Mouse (Mus musculus): Measurements from ENCODE around the gene Tnfsfm13.

The Tnfsfm13 gene

DNA sequence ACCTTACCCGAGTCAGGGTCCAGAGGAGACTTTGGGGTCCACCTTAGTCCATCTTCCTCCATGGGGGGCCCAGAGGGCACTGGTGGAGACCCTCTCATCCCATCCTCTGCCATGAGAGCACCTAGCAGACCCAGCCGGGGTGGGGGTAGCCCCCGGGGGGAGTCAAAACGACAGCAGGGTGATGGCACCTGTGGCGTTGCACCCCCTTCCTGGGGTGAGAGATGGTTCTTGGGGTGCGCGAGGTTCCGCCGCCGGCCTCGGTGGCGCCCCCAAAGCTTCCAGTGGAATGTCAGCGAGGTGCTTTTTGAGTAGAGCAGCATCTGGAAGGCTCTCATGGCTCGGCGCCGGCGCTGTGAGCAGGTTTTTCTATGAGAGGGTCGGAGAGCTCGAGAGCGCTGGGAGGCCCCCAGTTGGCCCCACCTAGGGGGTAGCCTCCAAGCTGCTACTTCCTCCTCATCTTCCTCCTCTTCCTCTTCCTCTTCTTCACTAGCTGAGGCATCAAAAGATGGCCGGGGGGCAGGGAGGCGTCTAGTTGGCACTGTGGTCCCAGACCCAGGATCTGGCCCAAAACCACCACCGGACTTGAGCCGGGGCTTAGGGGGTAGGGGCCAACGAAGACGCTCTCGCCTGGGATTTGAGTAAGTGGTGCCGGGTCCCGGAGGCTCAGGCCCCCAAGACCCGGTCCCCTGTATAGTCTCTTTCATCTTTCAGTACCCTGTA lies 15.6 kb downstream of the Tnfsfm13 start:
- no peak for DNase-seq (ENCODE audit: low spot score)

DNA sequence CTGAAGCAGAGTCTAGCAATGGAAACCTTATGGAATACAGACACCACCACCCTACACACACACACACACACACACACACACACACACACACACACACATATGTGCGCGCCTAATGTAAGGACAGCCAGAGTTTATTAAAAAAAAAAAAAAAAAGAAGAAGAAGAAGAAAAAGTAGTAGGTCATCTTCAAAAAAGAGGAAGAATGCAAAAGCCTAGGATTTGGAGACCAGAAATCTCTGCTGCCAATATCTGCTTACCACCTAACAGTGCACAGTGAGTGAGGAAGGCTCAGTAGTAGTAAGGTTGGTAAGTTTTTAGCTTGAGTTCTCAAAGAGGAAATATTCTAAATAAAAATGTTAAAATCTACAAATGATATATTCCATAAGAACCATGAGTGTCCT lies 16.8 kb downstream of the Tnfsfm13 start:
- no peak for DNase-seq (ENCODE audit: low spot score)

DNA sequence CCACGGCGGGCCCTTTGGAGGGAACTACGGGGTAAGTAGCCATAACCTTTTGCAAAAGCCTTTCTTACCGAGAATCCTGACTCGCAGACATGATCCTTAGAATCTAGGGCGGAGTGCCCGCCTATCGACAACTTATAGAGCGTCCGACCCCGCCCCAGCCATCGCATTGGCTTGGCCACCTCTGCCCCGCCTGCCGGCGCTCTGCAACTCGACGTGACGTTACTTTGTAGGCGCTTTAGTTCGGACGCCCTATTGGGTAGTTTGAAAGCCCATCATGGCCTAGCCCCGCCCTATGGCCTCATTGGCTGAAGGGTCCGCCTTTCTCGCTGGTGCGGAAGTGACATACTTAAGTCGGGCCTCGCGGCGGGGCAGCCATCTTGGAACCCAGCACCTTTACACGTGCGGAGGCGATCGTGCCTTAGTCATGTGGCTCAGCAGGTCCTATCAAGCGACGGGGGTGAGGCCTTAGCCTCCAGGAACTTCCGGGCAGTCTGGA lies 23.6 kb downstream of the Tnfsfm13 start, which contains the start of gene Eif4a1:
Eif4a1 (minus strand) TSS at position 213 of the 496 bp plus-strand sequence.
- peak; percentile 100 for DNase-seq (ENCODE audit: low spot score)

DNA sequence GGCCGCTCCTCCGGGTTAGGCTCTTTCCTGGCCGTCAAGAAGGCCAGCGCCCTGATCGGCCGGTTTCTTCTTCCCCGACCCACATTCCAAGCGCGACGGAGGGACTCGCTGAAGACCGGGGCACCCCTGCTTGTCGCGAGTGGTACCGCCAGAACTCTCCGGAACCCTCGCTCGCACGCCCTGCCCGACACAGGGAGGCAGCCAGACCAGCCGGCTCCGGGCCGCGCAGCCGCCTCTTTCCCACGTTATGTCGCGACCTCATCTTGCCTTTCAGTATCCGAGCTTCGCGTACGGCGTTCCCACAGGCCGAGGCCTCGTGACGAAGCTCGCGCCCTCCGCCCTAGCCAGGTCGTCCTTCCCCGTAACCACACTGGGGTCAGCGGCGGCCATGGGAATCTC lies 24.2 kb downstream of the Tnfsfm13 start:
- no peak for DNase-seq (ENCODE audit: low spot score)

- DNase-seq (ENCODE audit: low spot score): peak; percentile 96
Observed at GRCm38 (mm10) chr11:69670786-69671725, 24.8 kb downstream of the Tnfsfm13 start.

GRCm38 (mm10) chr11:69666665-69667005 lies 29.3 kb downstream of the Tnfsfm13 start:
- no peak for DNase-seq (ENCODE audit: low spot score)

DNA sequence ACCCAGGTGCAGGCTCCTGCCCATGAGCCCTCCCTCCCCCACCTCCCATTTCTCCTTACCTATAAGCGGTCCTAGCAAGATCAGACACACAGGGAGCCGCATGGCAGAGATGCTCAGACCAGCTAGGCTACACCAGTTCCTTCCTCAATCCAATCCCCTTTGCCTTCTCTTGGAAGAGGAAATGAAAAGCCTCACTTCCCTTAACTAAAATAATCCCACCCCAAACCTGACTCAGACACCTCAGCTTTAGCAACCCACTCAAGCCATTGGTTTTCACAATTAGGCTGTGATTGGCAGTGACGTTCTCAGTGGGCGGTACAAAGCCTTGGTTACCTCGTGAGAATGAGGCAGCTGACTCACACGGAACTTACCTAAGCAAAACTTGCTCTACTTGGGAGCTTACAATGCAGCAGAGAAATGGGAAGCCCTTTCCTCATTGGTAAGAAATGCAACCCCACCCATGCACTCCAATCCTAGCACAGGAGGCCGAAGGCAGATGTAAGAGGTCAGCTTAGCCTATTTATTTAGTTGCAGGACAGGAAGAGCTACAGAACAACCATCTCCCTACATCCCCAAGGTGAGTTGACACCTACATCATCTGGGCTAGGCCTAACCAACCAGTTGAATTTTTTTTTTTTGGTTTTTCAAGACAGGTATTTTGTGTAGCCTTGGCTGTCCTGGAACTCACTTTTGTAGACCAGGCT lies 29.8 kb downstream of the Tnfsfm13 start, which contains the start of gene Cd68:
Cd68 (minus strand) TSS at position 193 of the 704 bp plus-strand sequence.
- peak; percentile 54 for DNase-seq (ENCODE audit: low spot score)

DNA sequence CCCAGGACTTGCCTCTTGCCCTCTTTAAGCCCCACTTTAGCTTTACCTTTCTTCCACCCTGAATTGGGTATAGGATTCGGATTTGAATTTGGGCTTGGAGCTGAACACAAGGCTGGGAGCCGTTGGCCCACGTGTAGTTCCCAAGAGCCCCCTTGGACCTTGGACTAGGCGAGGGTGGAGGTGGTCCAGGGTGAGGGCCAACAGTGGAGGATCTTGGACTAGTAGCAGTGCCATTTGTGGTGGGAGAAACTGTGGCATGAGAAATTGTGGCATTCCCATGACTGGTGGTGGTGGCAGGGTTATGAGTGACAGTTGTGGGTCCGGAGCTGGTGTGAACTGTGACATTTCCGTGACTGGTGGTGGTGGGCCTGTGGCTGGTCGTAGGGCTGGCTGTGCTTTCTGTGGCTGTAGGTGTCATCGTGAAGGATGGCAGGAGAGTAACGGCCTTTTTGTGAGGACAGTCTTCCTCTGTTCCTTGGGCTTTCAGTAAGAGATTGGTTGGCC lies 30.4 kb downstream of the Tnfsfm13 start:
- DNase-seq (ENCODE audit: low spot score): no peak

DNA sequence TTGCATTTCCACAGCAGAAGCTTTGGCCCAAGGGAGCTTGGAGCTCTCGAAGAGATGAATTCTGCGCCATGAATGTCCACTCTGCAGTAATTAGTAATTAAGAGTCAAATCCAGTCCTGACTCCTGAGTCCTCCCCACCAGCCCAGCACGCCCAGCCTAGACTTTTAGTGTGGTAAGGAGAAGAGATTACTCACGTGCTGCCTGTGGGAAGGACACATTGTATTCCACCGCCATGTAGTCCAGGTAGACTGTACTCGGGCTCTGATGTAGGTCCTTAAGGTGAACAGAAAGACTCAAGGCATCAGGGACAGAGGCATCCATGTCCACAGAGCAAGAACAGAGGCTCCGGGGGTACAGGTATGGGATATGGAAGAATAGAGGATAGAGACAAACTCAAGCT lies 31.1 kb downstream of the Tnfsfm13 start:
- no peak for DNase-seq (ENCODE audit: low spot score)

DNA sequence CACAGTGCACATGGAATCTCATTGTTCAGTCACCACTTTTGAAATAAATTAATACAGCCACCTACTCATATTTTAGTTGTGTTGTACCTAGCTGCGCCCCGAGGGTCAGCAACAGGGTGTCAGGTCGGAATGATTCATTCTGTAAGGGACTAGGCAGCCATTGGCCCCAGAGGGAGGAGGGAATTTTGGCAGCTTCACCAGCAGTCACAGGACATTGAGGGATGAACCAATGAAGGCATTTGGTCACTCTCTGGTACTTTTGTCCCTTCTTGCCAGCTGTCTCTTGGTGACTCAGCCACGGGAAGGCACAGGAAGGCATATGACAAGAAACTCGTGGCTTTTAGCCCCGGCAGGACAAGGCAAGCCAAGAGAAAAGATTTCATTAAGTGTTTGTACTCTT lies 32.1 kb downstream of the Tnfsfm13 start:
- DNase-seq (ENCODE audit: low spot score): peak; percentile 90

DNA sequence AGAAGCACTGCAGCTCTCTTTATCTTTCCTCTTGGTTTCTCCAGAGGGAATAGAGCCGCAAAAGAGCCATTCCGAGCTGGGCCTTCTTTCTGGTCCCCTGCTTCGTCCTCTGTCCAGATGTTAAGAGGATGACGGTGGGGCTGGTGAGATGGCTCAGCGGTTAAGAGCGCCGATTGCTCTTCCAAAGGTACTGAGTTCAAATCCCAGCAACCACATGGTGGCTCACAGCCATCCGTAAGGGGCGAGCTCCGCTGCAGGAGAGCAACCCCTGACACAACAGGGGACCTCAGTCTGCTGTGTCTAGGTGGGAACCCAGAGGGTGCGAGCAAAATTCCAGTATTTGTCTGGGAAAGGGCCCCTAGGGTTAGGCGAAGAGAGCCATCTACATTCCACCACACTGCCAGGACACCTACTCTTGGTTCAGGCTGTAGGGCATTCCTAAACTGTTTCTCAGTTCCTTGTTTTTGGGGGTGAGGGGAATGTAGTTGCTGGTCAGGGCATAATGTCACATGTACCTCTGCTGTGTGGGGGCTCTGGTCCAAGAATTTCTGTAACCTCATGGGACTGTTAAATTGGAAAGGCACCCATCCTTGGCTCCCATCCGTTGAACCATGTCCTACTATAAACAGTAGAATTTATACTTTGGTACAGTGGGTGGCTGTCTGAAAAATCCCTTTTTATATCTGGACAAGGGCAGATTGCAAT lies 32.8 kb downstream of the Tnfsfm13 start:
- DNase-seq (ENCODE audit: low spot score): peak; percentile 56

DNA sequence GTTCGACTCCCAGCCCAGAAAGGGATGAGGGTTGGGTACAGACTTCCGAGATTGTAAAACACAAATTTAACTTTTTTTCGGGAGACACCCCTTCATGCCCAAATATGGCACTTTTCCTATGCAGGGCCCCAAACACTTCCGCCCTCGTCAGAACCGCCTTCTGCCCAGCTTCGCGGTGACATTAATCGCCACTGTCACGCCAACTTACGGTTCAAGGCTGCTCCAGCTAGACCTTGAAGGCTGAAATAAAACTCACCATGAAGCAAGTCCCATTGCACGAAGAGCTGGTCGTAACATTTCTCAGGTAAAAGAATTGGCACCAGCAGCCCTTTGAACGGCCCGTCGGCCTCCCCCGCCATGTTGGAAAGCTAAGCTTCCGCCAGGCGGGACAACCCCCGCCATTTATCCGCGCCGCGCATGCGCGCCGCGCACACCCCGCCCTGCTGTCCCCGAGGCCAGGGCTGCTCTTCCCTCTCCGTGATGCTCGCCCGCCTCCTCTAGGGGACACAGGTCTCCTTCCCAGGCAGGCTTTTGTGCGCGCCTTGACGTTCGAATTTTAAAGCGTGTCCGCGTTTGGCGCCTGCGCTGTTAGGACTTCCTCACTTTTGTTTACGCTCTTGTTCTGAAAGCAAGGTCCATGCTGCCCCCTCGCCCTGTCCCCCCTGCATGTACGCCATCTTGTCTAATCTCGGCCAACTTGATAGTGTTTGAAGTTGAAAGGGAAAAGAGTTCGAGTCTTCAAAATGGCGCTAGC lies 33.5 kb downstream of the Tnfsfm13 start, which contains the start of gene Mpdu1:
Mpdu1 (minus strand) TSS at position 430 of the 754 bp plus-strand sequence.
- peak; percentile 96 for DNase-seq (ENCODE audit: low spot score)

GRCm38 (mm10) chr11:69661221-69661881 lies 34.5 kb downstream of the Tnfsfm13 start:
- peak; percentile 96 for DNase-seq (ENCODE audit: low spot score)

DNA sequence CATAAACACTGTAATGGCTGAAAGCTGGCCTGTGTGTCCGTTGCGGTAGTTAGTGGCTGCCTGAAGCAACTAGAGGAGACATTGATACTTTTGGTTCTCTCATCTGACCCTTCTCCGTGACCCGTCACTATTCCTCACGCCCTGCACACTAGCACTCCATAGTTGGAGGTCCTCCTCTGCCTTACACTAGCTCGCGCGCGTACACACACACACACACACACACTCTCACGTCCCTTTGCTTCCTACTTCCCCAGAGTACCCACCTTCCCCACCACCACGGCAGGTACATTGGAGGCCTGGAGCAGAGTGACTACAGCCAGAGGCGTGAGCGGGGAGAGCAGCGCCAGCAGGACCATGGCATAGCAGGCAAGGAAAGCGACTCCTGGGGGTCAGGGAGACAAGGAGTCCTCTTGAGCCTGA lies 38.4 kb downstream of the Tnfsfm13 start:
- DNase-seq (ENCODE audit: low spot score): no peak

DNA sequence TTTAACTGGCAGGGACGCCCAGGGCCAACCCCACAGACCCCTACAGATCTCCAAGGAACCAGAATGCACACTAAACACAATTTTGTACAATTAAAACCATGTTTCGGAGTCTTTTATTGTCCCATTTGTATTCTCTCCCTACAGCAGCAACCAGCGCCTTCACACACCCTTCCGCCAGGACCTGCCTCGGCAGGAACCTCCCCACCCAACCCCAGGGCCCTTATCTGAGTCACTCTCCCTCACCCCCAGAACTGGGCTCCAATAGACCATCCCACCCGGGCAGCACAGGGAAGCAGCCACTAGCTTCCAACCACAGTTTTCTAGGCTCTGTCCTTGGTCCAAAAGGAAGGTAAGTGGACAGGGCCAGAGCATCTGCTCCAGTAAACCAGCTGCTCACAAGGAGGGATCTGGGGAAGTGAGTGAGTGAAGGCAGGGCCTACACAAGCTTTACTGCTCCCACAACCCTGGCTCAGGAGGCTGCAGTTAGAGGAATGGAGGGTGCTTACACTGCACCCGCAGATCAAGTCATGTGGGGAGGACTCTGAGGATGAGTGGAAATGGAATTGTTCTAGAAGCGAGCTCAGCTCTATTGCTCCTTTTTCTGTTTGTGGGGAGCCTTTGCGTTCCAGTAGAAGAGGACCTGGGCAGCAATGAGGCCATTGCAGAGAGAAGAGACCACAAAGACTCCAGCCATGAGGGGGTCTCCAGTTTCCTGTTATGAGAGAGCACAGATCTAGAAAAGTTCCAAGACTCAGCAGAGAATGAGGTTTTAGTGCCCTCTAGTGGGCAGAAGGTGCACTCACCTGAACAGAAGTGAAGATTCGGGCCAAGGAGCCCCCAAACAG lies 39.1 kb downstream of the Tnfsfm13 start:
- DNase-seq (ENCODE audit: low spot score): peak; percentile 55

GRCm38 (mm10) chr11:69656065-69656455 lies 39.8 kb downstream of the Tnfsfm13 start:
- DNase-seq (ENCODE audit: low spot score): no peak

GRCm38 (mm10) chr11:69655264-69656064 lies 40.4 kb downstream of the Tnfsfm13 start, which contains the start of gene Sox15:
Sox15 (plus strand) TSS chr11:69655314.
- DNase-seq (ENCODE audit: low spot score): no peak

GRCm38 (mm10) chr11:69654760-69655159 lies 41.1 kb downstream of the Tnfsfm13 start:
- DNase-seq (ENCODE audit: low spot score): no peak

Data from adipocyte (in vitro differentiated cells).